Mouse (Mus musculus): ENCODE data around the gene Usp31. TPM values are rescaled to one million over a fixed set of nuclear protein-coding genes. Genes with fewer than 3 reads are reported as not detected.

The Usp31 gene
- polyA plus RNA-seq (2012; rRNA removed): 9.1 and 9.3 TPM in 2 replicates

GRCm38 (mm10) chr7:121707073-121707667 lies at the start of gene Usp31:
Gene Usp31, minus strand, starts transcription at chr7:121707253.

GRCm38 (mm10) chr7:121734171-121734831 lies 27.2 kb upstream of the Usp31 start, which contains the start of gene Scnn1g:
Gene Scnn1g, plus strand, starts transcription at chr7:121734479.

Other genes starting within 250 kb of the Usp31 start
- 0.14 TPM in 1 of 2 replicates, not detected in the other for gene Scnn1g, start 27.2 kb upstream of the Usp31 start, polyA plus RNA-seq (2012; rRNA removed)
- 0.12 and 0.13 TPM in 2 replicates for gene Scnn1b, start 157.8 kb upstream of the Usp31 start, polyA plus RNA-seq (2012; rRNA removed)

Data from central nervous system, embryonic 14 days (tissue).